Mouse (Mus musculus): ENCODE measurements around the gene Olfr1436. TPM values are rescaled to one million over a fixed set of nuclear protein-coding genes. Genes with fewer than 3 reads are reported as not detected.
"Not testable (repeated sequence)": the region's sequence is repeated elsewhere in the genome, so short reads cannot be mapped to it uniquely, and the experiment has no call there.

Olfr1436 gene
- polyA plus RNA-seq (2016; fragmentation: Nextera tagmentation; extraction: Ambion mirVana): not detected in 2 replicates

- H3K36me3 ChIP-seq; H3K4me1 ChIP-seq; H3K4me2 ChIP-seq (replicated peaks); ATAC-seq (ENCODE audit: insufficient number of reproducible peaks, insufficient read depth, low FRiP score, low TSS enrichment); H3K27ac ChIP-seq; H3K9ac ChIP-seq; H3K9me3 ChIP-seq; H3K27me3 ChIP-seq; H3K4me3 ChIP-seq: not testable (repeated sequence)
- WGBS: 77% methylated on average over 1 of the region's 1 CpGs
These were observed at the start of gene Olfr1436 for GRCm38 (mm10) chr19:12299030-12299429. Olfr1436 (minus strand) TSS chr19:12299130.

GRCm38 (mm10) chr19:12335810-12336209 lies 36.9 kb upstream of the Olfr1436 start, which contains the start of gene Olfr1438-ps1:
Olfr1438-ps1 (minus strand) TSS chr19:12335910.
- no peak within 1 kb of the TSS for H3K4me2 ChIP-seq (replicated peaks)
- ATAC-seq (ENCODE audit: insufficient number of reproducible peaks, insufficient read depth, low FRiP score, low TSS enrichment): no peak
- WGBS: 80% methylated on average over 3 of the region's 3 CpGs

GRCm38 (mm10) chr19:12325001-12325400 lies 26.1 kb upstream of the Olfr1436 start, which contains the start of gene Olfr1437:
Olfr1437 (minus strand) TSS chr19:12325101.
- H3K4me3 ChIP-seq: no peak within 1 kb of the TSS
- ATAC-seq (ENCODE audit: insufficient number of reproducible peaks, insufficient read depth, low FRiP score, low TSS enrichment): no peak
- 74% methylated on average over 2 of the region's 2 CpGs for WGBS

More at GRCm38 (mm10) chr19:12335810-12336209, 36.9 kb upstream of the Olfr1436 start, which contains the start of gene Olfr1438-ps1:
- Histone ChIP-seq H3K9me3 (no peaks in the 10 kb centered on the region), H3K36me3 (no peaks in the 10 kb centered on the region), H3K9ac (no peak within 1 kb of the TSS), H3K4me3 (no peak within 1 kb of the TSS), H3K27ac (no peak within 1 kb of the TSS), H3K27me3 (no peaks in the 10 kb centered on the region), H3K4me1 (no peaks in the 10 kb centered on the region)

GRCm38 (mm10) chr19:12292979-12293378 lies 6.0 kb downstream of the Olfr1436 start:
- no peak overlapping the region for H3K4me2 ChIP-seq (replicated peaks)
- H3K4me3 ChIP-seq: no peak overlapping the region
- H3K9ac ChIP-seq: no peak overlapping the region
- no peak for ATAC-seq (ENCODE audit: insufficient number of reproducible peaks, insufficient read depth, low FRiP score, low TSS enrichment)
- no peaks in the 10 kb centered on the region for H3K27me3 ChIP-seq
- H3K27ac ChIP-seq: no peak overlapping the region
- H3K9me3 ChIP-seq: no peaks in the 10 kb centered on the region
- H3K4me1 ChIP-seq: no peaks in the 10 kb centered on the region
- H3K36me3 ChIP-seq: no peaks in the 10 kb centered on the region

More at GRCm38 (mm10) chr19:12325001-12325400, 26.1 kb upstream of the Olfr1436 start, which contains the start of gene Olfr1437:
- Histone ChIP-seq H3K4me2 (replicated peaks) (no peak within 1 kb of the TSS), H3K9me3 (no peaks in the 10 kb centered on the region), H3K36me3 (no peaks in the 10 kb centered on the region), H3K27ac (no peak within 1 kb of the TSS), H3K4me1 (no peaks in the 10 kb centered on the region), H3K9ac (no peak within 1 kb of the TSS), H3K27me3 (no peaks in the 10 kb centered on the region)

GRCm38 (mm10) chr19:12279554-12279953 lies 19.4 kb downstream of the Olfr1436 start, which contains the start of gene Olfr1434:
Olfr1434 (plus strand) TSS chr19:12279854.
- Histone ChIP-seq H3K4me1 (no peaks in the 10 kb centered on the region), H3K4me2 (replicated peaks) (no peak within 1 kb of the TSS), H3K4me3 (no peak within 1 kb of the TSS), H3K27me3 (no peaks in the 10 kb centered on the region), H3K9me3 (no peaks in the 10 kb centered on the region), H3K36me3 (no peaks in the 10 kb centered on the region), H3K9ac (no peak within 1 kb of the TSS), H3K27ac (no peak within 1 kb of the TSS)
- ATAC-seq (ENCODE audit: insufficient number of reproducible peaks, insufficient read depth, low FRiP score, low TSS enrichment): no peak
- WGBS: 63% methylated on average over 2 of the region's 2 CpGs

- ATAC-seq (ENCODE audit: insufficient number of reproducible peaks, insufficient read depth, low FRiP score, low TSS enrichment): no peak
These were observed 38.2 kb downstream of the Olfr1436 start, which contains the start of gene Olfr235 for GRCm38 (mm10) chr19:12260732-12261131. Olfr235 (plus strand) TSS chr19:12261032.

More at GRCm38 (mm10) chr19:12260732-12261131, 38.2 kb downstream of the Olfr1436 start, which contains the start of gene Olfr235:
- Histone ChIP-seq H3K9me3 (no peaks in the 10 kb centered on the region), H3K4me1 (no peaks in the 10 kb centered on the region), H3K4me2 (replicated peaks) (no peak within 1 kb of the TSS), H3K27me3 (no peaks in the 10 kb centered on the region), H3K36me3 (no peaks in the 10 kb centered on the region), H3K27ac (no peak within 1 kb of the TSS), H3K4me3 (no peak within 1 kb of the TSS), H3K9ac (no peak within 1 kb of the TSS)
- 59% methylated on average over 1 of the region's 1 CpGs for WGBS

Other genes with a start within 250 kb of the Olfr1436 start
- gene Olfr1424, start 236.4 kb downstream of the Olfr1436 start, polyA plus RNA-seq (2016; fragmentation: Nextera tagmentation; extraction: Ambion mirVana): not detected in 2 replicates
- not detected in 2 replicates for gene Olfr1425, start 221.4 kb downstream of the Olfr1436 start, polyA plus RNA-seq (2016; fragmentation: Nextera tagmentation; extraction: Ambion mirVana)
- not detected in 2 replicates for gene Olfr1426, start 207.1 kb downstream of the Olfr1436 start, polyA plus RNA-seq (2016; fragmentation: Nextera tagmentation; extraction: Ambion mirVana)
- gene Olfr1427, start 195.8 kb downstream of the Olfr1436 start, polyA plus RNA-seq (2016; fragmentation: Nextera tagmentation; extraction: Ambion mirVana): not detected in 2 replicates
- gene Olfr1428, start 183.2 kb downstream of the Olfr1436 start, polyA plus RNA-seq (2016; fragmentation: Nextera tagmentation; extraction: Ambion mirVana): not detected in 2 replicates
- gene Olfr76, start 175.9 kb downstream of the Olfr1436 start, polyA plus RNA-seq (2016; fragmentation: Nextera tagmentation; extraction: Ambion mirVana): not detected in 2 replicates
- gene Olfr1555-ps1, start 129.0 kb downstream of the Olfr1436 start, polyA plus RNA-seq (2016; fragmentation: Nextera tagmentation; extraction: Ambion mirVana): not detected in 2 replicates
- gene Olfr1431, start 98.5 kb downstream of the Olfr1436 start, polyA plus RNA-seq (2016; fragmentation: Nextera tagmentation; extraction: Ambion mirVana): not detected in 2 replicates
- not detected in 2 replicates for gene Olfr1432, start 66.5 kb downstream of the Olfr1436 start, polyA plus RNA-seq (2016; fragmentation: Nextera tagmentation; extraction: Ambion mirVana)
- not detected in 2 replicates for gene Olfr262, start 57.5 kb downstream of the Olfr1436 start, polyA plus RNA-seq (2016; fragmentation: Nextera tagmentation; extraction: Ambion mirVana)
- gene Olfr235, start 38.1 kb downstream of the Olfr1436 start, polyA plus RNA-seq (2016; fragmentation: Nextera tagmentation; extraction: Ambion mirVana): not detected in 2 replicates
- 0.08 TPM in 1 of 2 replicates, not detected in the other for gene Olfr1434, start 19.3 kb downstream of the Olfr1436 start, polyA plus RNA-seq (2016; fragmentation: Nextera tagmentation; extraction: Ambion mirVana)
- gene Olfr1437, start 26.0 kb upstream of the Olfr1436 start, polyA plus RNA-seq (2016; fragmentation: Nextera tagmentation; extraction: Ambion mirVana): not detected in 2 replicates
- gene Olfr1438-ps1, start 36.8 kb upstream of the Olfr1436 start, polyA plus RNA-seq (2016; fragmentation: Nextera tagmentation; extraction: Ambion mirVana): not detected in 2 replicates
- gene Olfr1440, start 88.1 kb upstream of the Olfr1436 start, polyA plus RNA-seq (2016; fragmentation: Nextera tagmentation; extraction: Ambion mirVana): not detected in 2 replicates
- not detected in 2 replicates for gene Olfr1441, start 118.3 kb upstream of the Olfr1436 start, polyA plus RNA-seq (2016; fragmentation: Nextera tagmentation; extraction: Ambion mirVana)
- gene Pfpl, start 128.8 kb upstream of the Olfr1436 start, polyA plus RNA-seq (2016; fragmentation: Nextera tagmentation; extraction: Ambion mirVana): not detected in 2 replicates
- gene Mpeg1, start 161.6 kb upstream of the Olfr1436 start, polyA plus RNA-seq (2016; fragmentation: Nextera tagmentation; extraction: Ambion mirVana): 0.41 and 0.49 TPM in 2 replicates
- 10.9 and 13.2 TPM in 2 replicates for gene Dtx4, start 202.3 kb upstream of the Olfr1436 start, polyA plus RNA-seq (2016; fragmentation: Nextera tagmentation; extraction: Ambion mirVana)
- gene Fam111a, start 246.6 kb upstream of the Olfr1436 start, polyA plus RNA-seq (2016; fragmentation: Nextera tagmentation; extraction: Ambion mirVana): 21.6 and 23.4 TPM in 2 replicates